Mouse (Mus musculus) central nervous system, embryonic 14 days (tissue): ENCODE measurements around the gene Aatk. TPM values are rescaled to one million over a fixed set of nuclear protein-coding genes. Genes with fewer than 3 reads are reported as not detected.

ENCODE experiments used
- polyA plus RNA-seq: library from polyadenylated mRNA; depleted of rRNA; stranded (reverse); fragments of >200 nt; gene quantifications from 2 replicates; pipeline ENCODE4 v1.2.3, GENCODE M21; 2012; rRNA removed

The Aatk gene
- 42.9 and 48.2 TPM in 2 replicates for polyA plus RNA-seq

DNA sequence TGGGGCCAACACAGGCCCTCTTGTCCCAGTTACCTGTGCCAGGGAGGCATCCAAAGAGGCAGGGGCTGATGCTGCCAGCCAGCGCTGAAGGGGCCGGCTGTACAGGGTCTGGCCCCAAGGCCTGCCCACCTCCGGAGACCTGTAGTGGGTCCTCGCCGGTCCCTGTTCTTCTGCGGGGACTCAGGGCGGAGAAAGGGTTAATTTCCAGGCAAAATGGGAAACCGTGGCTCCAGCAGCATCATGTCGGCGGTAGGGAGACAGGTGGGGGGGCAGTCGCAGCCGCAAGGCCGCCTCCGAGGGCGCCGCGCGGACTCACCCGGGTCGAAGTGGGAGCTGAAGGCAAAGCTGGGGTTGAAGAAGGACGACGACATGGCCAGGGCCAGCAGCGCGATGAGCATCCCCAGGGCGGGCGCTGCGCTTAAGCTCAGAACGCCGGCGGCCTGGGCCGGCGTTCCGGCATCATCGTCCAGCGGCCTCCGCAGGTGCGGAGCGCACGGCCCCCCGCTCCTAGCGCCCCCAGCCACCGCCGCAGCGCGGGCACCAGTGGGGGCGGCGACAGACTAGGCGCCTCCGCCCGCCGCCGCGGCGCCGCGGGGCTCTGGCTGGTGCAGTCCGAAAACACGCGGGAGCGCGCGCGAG lies at the start of gene Aatk:
Gene Aatk, minus strand, starts transcription at position 615 of the 639 bp plus-strand sequence.

DNA sequence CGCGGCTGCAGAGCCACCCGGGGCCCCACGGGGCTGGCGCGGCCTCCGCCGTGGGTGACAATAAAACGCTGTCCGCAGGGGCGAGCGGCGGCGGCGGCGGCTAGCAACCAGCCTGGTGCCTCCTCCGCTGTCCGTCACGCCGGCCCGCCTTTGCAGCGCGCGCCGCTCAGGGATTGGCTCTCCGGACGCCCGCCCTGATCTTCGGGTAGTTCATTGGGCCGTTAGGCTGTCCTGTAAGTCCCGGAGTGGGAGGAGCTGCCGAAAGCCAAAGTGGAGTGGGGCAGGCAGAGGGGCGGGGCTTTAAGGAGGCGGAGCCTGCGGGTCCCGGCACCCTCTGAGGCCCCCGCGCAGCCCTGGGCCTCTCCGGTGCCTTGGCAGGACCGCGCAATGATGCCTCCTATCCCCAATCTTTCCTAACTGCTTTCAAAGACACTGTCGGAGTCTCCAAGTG lies 39.8 kb upstream of the Aatk start, which contains the start of gene Cep131:
Gene Cep131, minus strand, starts transcription at position 126 of the 451 bp plus-strand sequence.

Other genes with a start within 250 kb of the Aatk start
- gene Chmp6, start 133.7 kb downstream of the Aatk start, polyA plus RNA-seq: 58.0 and 59.7 TPM in 2 replicates
- gene Baiap2, start 104.4 kb downstream of the Aatk start, polyA plus RNA-seq: 22.5 and 23.5 TPM in 2 replicates
- 43.5 and 46.7 TPM in 2 replicates for gene Cep131, start 39.7 kb upstream of the Aatk start, polyA plus RNA-seq
- gene Tepsin, start 51.6 kb upstream of the Aatk start, polyA plus RNA-seq: 47.8 and 48.0 TPM in 2 replicates
- gene Ndufaf8, start 51.8 kb upstream of the Aatk start, polyA plus RNA-seq: 34.6 and 38.9 TPM in 2 replicates
- 104 TPM in 2 replicates for gene Slc38a10, start 104.2 kb upstream of the Aatk start, polyA plus RNA-seq
- gene Bahcc1, start 185.8 kb upstream of the Aatk start, polyA plus RNA-seq: 35.0 and 36.9 TPM in 2 replicates